Mouse (Mus musculus) stomach, postnatal 0 days (tissue): ENCODE results near the gene Bpifb9a. TPM values are rescaled to one million over a fixed set of nuclear protein-coding genes. Genes with fewer than 3 reads are reported as not detected.
"Not testable (repeated sequence)": the region's sequence is repeated elsewhere in the genome, so short reads cannot be mapped to it uniquely, and the experiment has no call there.

Source experiments
- ATAC-seq: fragments of 200-750 bp; cut with Nextera tagmentation; 2 replicates; pipeline ENCODE4 v1.8.0; 2017; ENCODE audit not compliant: low FRiP score, low TSS enrichment
- DNase-seq: peaks from one replicate; pipeline ENCODE4 v3.0.0-alpha.2; 2016; ENCODE audit warnings: low spot score
- H3K27ac ChIP-seq: fragments of 300-500 bp; sonication (generic); replicated peaks from 2 replicates; pipeline ENCODE4 v1.5.1; 2014; ENCODE audit warnings: mild to moderate bottlenecking, control low read depth
- H3K27me3 ChIP-seq: fragments of 300-500 bp; sonication (generic); 2 replicates; pipeline ENCODE4 v1.6.1; 2014; ENCODE audit warnings: low read length; ENCODE audit not compliant: control insufficient read depth, insufficient read depth
- H3K36me3 ChIP-seq: fragments of 300-500 bp; sonication (generic); 2 replicates; pipeline ENCODE4 v1.6.1; 2014; ENCODE audit warnings: low read length, mixed read lengths; ENCODE audit not compliant: control insufficient read depth, insufficient read depth
- H3K4me1 ChIP-seq: fragments of 300-500 bp; sonication (generic); replicated peaks from 2 replicates; pipeline ENCODE4 v1.6.1; 2014; ENCODE audit warnings: antibody characterized with exemption; ENCODE audit not compliant: control insufficient read depth, insufficient read depth
- H3K4me2 ChIP-seq: fragments of 300-500 bp; sonication (generic); replicated peaks from 2 replicates; pipeline ENCODE4 v1.6.1; 2014; ENCODE audit warnings: low read depth, mild to moderate bottlenecking, control low read depth, moderate library complexity
- H3K4me3 ChIP-seq: fragments of 300-500 bp; sonication (generic); 2 replicates; pipeline ENCODE4 v1.5.1; 2014; ENCODE audit warnings: low read depth, low read length, control low read depth
- H3K9ac ChIP-seq: fragments of 300-500 bp; sonication (generic); 2 replicates; pipeline ENCODE4 v1.6.1; 2014; ENCODE audit warnings: mild to moderate bottlenecking, low read length, control low read depth, mixed read lengths
- H3K9me3 ChIP-seq: fragments of 300-500 bp; sonication (generic); 2 replicates; pipeline ENCODE4 v1.6.1; 2016; ENCODE audit warnings: low read length; ENCODE audit not compliant: control insufficient read depth
- CTCF ChIP-seq: IDR thresholded peaks from 2 replicates; pipeline ENCODE4 v1.5.1; 2016; ENCODE audit warnings: antibody characterized with exemption, low read depth, mild to moderate bottlenecking, moderate library complexity
- EP300 ChIP-seq: optimal IDR thresholded peaks from 2 replicates; pipeline ENCODE3; 2016; ENCODE audit warnings: antibody characterized with exemption
- WGBS: fragments of 180-500 bp; shearing (Covaris S2); extraction: QIAGEN DNeasy Blood & Tissue Kit; methylation state at CpG from one replicate; pipeline ENCODE4 v1.1.7; 2014; 5-methylcytosine and 5-hydroxymethylcytosine counted together
- polyA plus RNA-seq: library from polyadenylated mRNA; unstranded; fragments of >200 nt; fragmentation: Nextera tagmentation; extraction: Ambion mirVana; gene quantifications from 2 replicates; pipeline ENCODE4 v1.2.1, GENCODE M21; 2015

Gene Bpifb9a
- polyA plus RNA-seq, 1 experiment from 2014 or later, result not detected

DNA sequence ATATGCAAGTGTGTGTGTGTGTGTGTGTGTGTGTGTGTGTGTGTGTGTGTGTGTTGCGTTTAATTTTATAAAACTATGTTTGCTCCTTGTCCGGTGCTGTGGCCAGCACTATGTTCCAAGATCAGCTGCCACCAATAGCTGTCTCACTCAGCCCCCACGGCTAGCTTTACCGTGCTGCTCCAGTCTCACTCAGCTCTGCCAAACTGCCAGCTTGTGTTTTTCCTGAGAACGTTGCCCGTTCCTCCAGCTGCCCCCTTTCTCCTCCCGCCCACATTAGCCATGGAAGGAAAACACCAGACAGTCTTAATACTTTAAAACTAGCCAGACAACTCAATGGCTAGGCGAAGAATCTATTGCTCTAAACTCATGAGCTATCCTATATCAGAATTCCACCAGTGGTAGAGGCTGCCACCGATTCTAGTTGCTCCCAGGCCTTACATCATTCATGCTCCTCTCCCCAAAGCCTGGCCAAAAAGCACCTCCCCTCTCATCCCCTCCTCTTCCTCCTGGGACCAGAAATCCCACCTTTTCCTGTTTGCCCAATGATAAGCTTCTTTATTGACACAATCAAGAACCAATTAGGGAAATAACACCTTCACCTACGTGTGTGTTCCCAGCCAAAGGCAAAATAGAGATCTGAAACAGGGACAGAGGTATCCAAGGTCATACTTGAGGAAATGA is 14.2 kb upstream of the Bpifb9a start:
- H3K36me3 ChIP-seq, result no peaks in the 10 kb centered on the region
- DNase-seq (peak; percentile 12), ATAC-seq (no peak)
- H3K9ac ChIP-seq, result no peak overlapping the region
- H3K4me2 ChIP-seq, result no peak overlapping the region
- no peaks in the 10 kb centered on the region for H3K9me3 ChIP-seq
- TF ChIP-seq EP300 (no peak), CTCF (no peak)
- no peak overlapping the region for H3K4me3 ChIP-seq
- no peak overlapping the region for H3K27ac ChIP-seq
- 85% methylated on average over 10 of the region's 10 CpGs for WGBS
- no peaks in the 10 kb centered on the region for H3K27me3 ChIP-seq
- H3K4me1 ChIP-seq, result no peaks in the 10 kb centered on the region

DNA sequence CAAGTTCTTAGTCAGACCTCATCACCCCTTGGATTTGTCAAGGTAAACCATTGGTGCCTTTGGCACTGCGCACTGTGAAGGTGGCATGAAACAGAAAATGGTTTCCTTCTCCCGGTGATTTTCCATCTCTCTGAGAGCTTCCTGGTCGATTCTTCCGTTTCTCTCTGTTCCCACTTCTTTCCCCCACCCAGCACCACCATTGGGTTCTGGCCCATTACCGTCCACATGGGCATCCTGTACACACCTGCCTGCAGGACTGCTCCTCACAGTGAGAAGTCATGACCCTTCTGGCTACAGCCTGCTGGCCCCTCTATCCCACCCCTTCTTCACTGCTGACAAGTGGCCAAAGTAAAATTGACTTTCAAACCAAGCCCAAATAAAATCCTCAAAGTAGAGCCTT is 12.3 kb upstream of the Bpifb9a start:
- TF ChIP-seq CTCF (no peak), EP300 (no peak)
- Histone ChIP-seq H3K4me1 (no peaks in the 10 kb centered on the region), H3K9ac (no peak overlapping the region), H3K27me3 (no peaks in the 10 kb centered on the region), H3K4me2 (no peak overlapping the region), H3K4me3 (no peak overlapping the region), H3K36me3 (no peaks in the 10 kb centered on the region), H3K27ac (no peak overlapping the region), H3K9me3 (no peaks in the 10 kb centered on the region)
- 88% methylated on average over 5 of the region's 5 CpGs for WGBS
- DNase-seq (no peak), ATAC-seq (no peak)

DNA sequence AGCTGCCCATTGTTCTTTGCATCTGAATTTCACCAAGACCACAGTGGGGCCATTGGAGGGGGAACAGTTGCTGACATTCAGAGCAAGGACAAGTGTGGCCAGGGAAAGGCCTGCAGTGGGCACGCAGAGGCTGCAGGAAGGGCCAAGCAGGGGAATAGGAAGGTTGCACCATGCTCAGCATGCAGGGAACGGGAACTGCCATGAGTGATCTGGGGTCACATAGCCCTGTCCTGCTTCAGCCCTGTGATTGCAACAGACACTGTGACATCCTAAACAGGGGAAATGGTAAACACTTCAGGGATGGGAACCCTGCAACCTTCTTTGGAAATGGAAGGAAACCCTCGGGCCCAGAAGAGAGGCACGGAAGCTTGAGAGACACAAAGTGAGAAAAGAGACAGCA is 2.4 kb upstream of the Bpifb9a start:
- H3K36me3 ChIP-seq, H3K27me3 ChIP-seq, H3K27ac ChIP-seq, ATAC-seq, H3K4me3 ChIP-seq, H3K9me3 ChIP-seq, DNase-seq, H3K4me1 ChIP-seq, H3K9ac ChIP-seq, H3K4me2 ChIP-seq: not testable (repeated sequence)
- 97% methylated on average over 2 of the region's 4 CpGs for WGBS

DNA sequence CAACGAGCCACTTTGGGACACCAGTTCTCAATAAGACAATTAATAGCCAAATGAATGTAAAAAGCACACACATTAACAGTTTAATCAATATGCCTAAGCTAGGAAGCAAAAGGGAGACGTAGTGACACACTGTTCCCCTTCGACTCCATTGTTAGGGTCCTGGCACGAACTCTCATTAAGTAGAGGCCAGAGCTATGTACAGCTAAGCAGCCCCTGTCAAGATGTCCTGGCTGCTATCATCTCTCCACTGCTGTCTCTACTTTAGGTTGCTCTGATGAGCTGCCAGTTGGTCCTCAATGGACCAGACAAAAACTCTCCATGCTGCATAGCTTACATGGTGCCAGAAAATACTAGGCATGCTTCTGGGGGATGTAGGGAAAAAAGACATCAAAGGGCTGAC is 1.9 kb upstream of the Bpifb9a start:
- 59% methylated on average over 4 of the region's 4 CpGs for WGBS
- no peak for TF ChIP-seq EP300
- DNase-seq, result no peak

DNA sequence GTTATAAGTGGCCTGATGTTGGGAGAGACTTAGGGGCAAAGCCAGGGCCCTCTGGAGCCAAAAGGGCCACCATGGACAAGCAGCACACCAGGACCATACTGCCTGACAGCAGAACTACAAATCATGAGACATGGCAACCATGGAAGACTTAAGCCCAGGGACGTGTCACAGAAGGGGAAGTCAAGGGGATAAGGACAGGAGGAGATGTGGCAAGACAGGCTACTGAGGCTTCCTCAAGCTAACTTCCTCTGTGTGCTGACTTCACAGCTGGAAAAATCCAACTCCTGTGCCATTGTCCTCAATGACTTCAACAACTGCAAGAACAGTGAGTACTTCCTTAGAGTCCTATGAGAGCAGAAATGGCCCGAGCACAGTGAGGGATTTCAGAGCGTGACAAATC is 6.7 kb downstream of the Bpifb9a start:
- not testable (repeated sequence) for ATAC-seq, DNase-seq, H3K27me3 ChIP-seq, H3K27ac ChIP-seq, H3K4me2 ChIP-seq, H3K9ac ChIP-seq, H3K4me1 ChIP-seq, H3K36me3 ChIP-seq, H3K4me3 ChIP-seq, H3K9me3 ChIP-seq
- 76% methylated on average over 3 of the region's 3 CpGs for WGBS

More for the DNA sequence above, 1.9 kb upstream of the Bpifb9a start:
- Histone ChIP-seq H3K9ac (no peak overlapping the region), H3K9me3 (no peaks in the 10 kb centered on the region), H3K27me3 (no peaks in the 10 kb centered on the region), H3K27ac (no peak overlapping the region), H3K36me3 (no peaks in the 10 kb centered on the region), H3K4me1 (no peaks in the 10 kb centered on the region), H3K4me3 (no peak overlapping the region), H3K4me2 (no peak overlapping the region)
- no peak for ATAC-seq

DNA sequence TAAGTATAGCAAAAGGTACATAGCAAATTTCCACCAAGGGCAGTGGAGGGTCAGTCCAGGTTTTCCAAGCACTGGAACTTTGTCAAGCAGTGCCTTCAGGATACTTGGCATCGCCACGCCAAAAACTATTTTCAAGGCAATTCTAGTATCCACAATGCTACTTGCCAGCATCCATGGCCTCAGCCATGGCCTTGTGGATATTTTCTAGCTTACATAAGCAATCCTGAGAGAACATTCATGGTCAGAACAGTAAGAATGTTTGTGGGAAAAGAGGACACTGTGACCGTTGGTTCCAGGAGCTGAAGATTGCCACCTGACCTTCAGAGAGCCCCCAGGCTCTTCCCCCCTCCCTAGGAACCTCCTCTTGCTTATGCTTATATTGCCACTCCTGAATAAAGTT is 34.2 kb downstream of the Bpifb9a start:
- 68% methylated on average over 3 of the region's 3 CpGs for WGBS
- not testable (repeated sequence) for H3K27me3 ChIP-seq, H3K4me1 ChIP-seq, DNase-seq, H3K4me2 ChIP-seq, ATAC-seq, H3K9ac ChIP-seq, H3K9me3 ChIP-seq, H3K36me3 ChIP-seq, H3K27ac ChIP-seq, H3K4me3 ChIP-seq
